Mouse (Mus musculus) A20 (cell line): ENCODE results near the gene Exph5.

ENCODE experiments used
- DNase-seq: peaks from one replicate; pipeline ENCODE4 v3.0.0-alpha.2; 2011; ENCODE audit warnings: low read depth, low spot score

Gene Exph5

DNA sequence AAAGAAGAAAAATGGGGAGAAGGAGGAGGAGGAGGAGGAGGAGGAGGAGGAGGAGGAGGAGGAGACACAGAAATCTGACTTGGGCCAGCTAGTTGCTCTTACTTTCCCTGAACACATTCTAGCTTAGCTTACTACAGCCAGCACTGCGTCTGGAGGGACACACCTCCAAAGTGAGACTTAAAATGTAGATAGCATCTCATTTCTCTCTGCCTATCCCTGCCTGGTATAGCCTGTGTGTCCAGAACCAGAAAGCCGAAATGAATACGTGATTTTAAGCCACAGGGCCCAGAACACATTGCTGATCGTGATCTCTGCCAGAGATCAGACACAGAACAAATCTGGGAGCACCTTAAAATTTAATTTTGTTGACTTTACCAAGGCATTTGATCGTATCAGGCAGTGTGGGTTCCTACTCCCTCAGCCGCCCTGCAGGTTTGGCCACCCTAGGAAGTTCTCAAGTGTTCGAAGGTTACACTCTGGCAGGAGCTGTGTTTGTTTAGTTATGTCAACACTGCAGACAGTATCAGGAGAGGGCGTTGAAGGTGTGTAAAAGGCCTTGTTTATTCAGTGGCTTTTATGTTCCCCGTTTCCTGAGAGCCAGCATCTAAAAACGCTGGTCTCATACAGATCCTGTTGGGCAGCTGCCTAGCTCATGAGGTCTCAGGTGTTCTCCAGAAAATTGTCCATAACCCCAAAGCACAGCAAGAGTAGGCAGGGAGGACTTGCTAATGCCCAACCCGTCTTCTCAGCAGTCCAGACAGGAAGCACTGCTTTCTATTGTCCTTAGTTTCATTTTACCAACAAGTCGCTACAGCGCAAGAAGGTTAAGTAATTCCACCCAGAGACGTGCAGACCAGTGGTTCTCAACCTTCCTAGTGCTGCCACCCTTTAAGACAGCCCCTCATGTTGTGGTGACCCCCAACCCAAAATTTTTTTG lies 55.0 kb downstream of the Exph5 start:
- DNase-seq: no peak

DNA sequence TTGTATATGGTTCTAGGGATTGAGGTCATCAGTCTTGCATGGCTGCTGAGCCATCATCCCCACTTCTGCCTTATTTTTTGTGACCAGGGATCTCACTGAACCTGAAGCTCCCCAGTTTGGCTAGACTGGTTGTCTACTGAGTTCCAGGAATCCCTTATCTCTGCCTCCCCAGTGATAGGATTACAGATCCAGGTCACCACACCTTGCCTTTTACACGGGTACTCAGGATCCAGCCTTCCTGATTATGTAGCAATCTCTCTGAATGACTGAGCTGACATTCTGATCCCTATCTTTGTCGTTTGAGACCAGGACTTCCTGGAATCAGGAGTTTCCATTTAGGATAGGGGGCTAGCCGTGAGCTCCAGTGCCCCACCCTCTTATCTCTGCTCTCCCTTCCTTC lies 69.9 kb downstream of the Exph5 start:
- no peak for DNase-seq

DNA sequence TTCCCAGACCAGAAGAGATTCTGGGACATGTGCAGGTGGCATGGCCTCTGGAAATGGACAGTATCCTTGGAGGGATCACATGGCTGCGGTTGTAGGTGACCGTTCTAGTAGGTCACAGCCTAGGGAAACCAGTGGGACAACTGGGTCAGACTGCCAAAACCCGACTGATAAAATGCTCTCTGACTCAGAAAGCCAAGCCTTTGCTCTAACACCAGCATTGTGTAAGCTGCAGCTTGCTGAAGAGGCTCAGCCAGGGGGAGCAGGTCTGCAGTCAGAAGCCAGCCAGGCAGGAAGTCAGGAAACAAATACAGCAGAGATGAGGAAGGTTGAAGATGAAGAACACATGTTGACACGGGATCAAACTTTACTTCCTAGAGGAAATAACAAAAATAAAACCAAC lies 74.4 kb downstream of the Exph5 start:
- DNase-seq: no peak

DNA sequence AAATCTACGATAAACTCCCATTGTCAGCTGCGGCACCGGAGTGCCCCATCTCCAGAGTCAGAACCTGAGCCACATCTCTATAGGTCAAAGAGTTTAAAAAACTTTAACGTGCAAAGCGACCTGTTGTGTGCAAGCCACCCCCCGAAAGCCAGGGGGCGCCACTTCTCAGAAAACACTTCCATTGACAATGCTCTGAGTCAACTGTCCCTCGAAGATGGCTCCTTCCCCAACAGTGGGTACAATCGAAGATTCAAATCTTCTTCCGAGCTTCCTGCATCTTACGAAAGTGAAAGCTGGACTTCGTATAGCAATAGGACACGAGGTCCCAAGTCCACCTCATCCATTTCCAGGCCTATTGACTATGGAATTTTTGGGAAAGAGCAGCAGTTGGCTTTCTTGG lies 75.3 kb downstream of the Exph5 start:
- DNase-seq: peak; percentile 29

DNA sequence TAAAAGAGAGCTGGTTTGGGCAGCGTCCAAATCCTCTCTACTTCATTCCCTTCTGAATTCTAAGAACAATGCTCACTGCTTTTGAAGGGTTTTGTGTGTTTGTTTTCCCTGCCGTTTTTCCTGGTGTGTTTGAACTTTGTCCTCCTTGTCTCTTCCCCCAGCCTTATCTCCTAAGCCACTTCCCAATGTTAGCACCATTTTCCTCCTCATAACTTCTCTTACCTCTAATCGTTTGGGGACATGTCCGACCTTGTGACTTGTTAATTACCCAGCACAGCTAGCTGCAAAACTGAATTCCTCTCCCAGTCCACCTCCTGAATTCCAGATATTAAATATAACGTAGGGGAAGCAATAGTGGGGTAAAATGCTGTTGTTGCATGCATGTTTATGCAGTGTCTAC lies 76.1 kb downstream of the Exph5 start:
- no peak for DNase-seq

DNA sequence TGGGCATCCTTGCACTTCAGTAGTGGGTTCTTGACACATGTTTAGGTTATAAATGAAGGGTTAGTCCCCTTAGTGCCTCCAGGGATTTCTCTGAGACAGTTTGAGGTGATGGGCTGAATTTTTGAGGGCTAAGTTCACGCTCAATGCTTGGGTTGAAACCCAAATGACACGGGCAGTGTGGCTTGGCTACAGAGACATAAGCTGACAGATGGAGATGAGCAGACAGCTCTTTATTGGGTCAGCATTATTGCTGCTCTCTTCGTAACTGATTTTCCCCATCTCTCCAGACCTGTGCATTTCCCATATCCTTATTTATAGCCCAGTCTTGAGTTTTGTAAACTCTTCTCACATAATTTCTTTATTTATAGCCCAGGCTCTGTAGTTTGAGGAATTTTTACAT lies 76.7 kb downstream of the Exph5 start:
- no peak for DNase-seq

DNA sequence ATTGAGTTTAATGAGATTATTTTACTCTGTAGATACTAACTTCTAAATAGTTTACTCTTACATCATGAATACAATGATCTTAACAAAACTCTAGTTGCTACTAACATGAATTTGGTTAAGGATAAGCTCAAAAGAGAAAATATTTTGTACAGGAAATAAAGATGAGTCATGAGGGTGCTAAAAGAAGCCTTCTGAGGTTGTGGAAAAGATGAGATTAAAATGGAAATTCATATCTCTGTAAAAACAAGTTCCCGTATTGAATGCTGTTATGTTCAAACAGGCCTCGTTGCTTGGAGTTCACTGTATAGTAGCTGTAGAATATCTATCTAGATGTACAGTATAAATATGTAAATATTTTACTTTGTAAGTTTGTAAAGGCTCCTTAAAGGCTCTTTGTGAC lies 79.1 kb downstream of the Exph5 start:
- no peak for DNase-seq

DNA sequence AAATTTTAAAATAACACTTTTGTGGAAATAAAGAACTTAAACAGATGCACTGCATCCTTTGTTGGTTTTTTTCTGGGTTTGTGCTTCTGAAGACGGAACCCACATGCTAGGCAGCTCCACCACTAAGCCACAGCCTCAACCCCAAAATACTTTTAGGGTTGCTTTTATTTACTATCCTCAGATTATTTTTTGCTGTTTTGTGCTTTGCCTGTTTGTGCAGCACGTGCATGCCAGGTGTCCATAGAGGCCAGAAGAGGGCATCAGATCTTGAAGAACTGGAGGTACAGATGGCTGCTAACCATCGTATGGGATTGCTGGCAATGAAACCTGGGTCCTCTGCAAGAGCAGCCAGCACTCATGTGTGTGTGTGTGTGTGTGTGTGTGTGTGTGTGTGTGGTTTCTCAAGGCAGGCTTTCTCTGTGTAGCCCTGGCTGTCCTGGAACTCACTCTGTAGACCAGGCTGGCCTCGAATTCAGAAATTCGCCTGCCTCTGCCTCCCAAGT lies 79.7 kb downstream of the Exph5 start:
- peak; percentile 10 for DNase-seq

DNA sequence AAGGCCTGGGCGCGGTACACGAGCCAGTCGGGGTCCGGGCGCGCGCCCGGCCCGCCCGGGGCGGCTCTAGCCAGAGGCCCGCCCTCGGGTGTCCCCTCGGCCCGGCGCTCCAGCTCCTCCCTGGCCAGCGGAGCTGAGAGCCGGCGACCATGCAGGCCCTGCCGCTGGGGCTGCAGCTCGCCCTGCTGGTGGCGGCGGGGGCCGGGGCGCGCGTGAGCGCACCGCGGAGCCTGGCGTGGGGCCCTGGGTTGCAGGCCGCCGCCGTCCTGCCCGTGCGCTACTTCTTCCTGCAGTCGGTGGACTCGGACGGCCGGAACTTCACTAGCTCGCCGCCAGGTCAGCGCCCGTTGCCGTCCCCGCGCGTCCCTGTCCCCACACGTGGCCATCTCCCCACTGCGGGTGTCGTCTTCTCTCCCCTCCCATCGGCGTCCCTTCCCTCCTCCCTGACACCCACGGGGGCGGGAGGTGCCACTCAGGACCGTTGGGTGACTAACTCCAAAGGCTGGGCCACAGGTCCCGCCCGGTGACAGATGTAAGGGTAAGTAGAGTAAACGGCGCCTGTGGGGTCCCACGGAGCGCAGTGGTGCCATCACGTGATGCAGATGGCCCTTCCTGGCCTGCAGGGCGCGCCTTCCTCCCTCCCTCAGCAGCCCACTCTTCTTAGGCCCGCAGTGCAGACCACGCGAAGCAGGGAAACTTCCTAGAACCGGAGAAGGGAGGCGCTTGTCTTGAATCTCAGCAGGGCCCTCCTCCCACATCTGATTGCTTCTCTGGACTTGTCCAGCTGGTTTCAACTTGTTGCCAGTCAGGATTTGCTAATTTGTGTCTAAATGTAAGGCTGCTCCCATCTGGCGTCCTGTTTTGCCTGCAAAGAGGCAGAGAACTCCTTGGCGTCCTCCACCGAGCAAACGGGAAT lies 82.7 kb downstream of the Exph5 start, which contains the start of gene Kdelc2:
TSS of gene Kdelc2 (plus strand) at position 75 of the 916 bp plus-strand sequence.
- no peak for DNase-seq

DNA sequence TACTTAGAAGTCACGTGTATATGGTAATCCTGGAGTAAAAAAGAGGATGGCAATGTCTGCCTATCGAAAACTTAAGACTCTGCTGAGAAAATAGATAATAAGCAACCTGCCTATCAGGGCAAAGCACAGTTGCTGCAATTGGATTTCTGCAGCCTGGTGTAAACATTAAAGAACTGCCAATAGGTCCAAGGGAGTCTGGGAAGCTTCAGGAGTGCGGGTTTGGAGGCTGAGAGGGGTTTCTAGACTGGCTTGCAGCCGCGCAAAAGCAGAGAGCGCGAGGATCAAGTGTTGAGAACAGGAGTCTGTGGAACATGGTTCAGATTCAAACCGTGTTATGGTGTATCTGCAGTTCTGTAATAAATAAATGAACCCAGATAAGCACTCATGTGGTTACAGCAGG lies 83.4 kb downstream of the Exph5 start:
- DNase-seq: no peak

DNA sequence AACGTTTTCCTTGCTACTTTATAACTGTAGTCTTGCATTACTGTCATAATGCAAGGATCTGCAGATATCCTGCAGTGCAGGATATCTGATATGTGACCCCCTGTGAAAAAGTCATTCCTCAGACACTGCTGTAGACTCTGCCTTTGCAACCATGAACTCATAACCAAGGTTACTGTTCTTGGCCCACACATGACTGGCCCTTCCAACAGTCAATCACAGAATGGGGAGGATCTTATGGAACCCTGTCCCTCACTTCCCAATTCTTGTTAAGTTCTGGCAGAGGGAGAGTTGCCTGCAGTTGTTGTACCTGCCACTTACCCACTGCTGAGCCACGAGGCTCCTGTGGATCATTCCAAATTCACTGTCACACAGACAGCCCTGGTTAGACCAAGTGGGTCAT lies 86.0 kb downstream of the Exph5 start:
- no peak for DNase-seq

DNA sequence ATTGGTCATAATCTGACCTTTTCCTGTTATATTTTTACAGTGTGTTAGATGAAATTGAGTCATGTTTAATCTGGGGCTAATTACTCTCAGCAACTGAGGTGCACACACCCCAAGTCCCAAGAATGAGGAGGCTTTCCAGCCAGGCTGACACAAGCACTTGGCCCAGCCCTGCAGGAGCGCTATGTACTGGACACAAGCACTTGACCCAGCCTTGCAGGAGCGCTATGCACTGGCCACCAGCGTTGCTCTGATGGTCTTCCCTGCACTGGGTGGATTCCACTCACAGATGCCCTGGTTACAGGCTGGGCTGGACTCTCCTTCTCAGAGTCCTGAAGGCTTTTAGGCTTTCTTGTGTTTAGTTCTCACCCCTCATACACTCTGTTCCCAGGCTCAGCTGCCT lies 87.6 kb downstream of the Exph5 start:
- no peak for DNase-seq

DNA sequence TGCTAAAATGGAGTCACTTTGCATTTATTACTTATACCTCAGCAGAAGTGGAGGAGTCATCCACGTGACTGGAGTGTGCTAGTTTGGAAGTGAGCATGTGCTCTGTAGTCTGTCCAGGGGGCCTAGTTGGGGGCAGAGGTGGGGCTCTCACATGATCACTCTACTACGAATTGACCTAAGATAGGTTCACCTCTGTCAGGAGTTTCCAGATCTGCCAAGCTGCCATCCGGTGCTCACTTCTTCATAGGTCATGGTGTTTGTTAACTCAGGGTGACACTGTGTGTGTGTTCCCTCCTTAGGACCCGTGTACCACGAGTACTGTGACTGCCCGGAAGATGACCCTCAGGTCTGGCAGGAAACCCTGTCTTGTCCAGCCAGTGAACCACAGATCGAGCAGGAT lies 88.7 kb downstream of the Exph5 start:
- no peak for DNase-seq

DNA sequence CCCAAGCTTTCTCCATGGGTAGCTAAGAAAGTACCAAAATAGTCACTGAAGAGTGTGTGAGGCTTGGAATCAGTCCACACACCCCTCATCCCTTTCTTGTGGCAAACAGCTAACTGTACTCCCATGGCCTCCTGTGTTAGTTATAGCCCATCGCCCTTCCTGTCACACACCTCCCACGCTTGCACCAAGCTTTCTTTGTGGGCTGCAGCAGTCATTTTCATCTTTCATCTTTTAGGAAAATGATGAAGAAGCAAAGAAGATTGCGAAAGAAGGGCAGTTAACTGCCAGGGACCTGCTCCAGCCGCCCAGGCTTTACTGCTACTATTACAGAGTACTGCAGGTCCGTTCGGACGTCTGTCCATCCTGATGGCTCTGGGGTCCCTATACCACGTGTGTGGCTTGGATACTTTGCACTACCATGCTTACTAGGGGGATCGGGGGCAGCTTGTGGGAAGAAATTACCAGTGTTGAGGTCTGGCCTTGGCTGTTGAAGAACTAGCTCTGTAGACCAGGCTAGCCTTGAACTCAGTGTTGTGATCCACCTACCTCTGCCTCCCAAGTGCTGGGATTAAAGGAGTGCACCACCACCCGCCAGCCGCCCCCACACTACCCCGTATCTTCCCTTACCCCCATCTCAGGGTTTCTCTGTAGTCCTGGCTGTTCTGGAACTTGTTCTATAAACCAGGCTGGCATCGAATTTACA lies 96.4 kb downstream of the Exph5 start:
- DNase-seq: no peak

DNA sequence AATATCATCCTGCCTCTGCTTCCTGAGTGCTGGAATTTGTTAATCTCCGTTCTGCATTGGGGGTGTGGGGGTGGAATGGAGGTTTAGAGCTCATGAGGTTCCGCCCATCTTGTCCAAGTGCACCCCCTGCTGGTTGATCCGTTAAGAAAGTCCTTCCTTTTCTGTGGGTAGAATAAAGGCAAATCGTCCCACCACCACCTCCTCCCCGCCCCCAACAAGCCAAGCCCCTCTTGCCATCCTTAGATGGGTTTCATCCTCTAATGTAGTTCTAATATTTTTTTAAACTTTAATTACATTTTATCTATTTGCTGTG lies 96.9 kb downstream of the Exph5 start:
- peak; percentile 65 for DNase-seq

DNA sequence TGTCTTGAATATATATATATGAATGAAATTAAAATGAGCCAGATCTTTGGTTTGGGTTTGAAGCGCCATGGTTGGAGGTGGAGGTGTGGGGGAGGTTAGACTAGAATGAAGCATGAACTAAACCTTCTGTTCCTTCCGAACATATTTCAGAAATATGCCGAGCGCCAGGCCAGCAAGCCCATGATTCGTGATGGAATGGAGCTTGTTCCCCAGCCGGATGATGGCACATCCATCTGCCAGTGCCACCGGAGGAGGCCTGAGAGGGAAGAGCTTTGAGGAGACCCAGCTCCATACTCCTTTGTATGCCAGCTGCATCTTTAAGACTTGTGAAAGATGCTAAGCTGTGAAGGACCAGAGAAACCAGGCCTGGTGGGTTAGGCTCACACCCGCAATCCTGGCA lies 98.1 kb downstream of the Exph5 start:
- no peak for DNase-seq

DNA sequence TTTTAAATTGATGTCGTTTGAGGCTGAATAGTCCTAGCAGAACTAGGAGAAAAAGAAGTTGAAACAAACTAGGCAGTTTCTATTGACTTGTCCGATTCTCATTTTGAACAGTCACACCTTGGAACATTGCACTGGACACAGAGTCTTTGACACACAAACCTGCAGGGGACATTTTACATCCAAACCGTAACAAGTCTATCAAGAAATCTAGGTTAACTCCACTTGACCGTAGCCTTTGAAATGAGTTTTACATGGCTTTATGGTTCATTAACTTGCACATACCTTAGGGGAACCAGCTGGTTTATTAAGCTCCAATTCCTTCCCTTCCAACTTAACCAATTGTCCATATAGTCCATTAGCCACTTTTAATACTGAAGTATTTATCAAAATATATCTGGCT lies 99.2 kb downstream of the Exph5 start:
- DNase-seq: no peak

DNA sequence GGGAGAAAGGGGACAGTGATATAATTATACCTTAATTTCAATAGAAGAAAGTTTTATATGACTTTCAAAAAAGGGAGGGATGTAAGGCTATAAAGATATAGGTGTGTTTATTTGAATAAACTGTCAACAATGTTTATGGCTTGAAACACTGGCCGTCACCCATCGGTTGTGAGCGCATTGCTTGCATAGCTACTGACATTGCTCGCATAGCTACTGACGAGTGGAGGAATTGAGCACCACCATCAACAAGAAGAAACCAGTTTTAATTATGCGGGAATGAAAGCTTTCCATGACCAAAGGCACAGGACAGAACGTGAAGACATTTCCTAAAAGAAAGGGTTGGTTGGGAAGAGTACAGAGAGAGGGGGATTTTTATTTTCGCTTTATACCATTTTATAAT lies 99.7 kb downstream of the Exph5 start:
- DNase-seq: no peak

DNA sequence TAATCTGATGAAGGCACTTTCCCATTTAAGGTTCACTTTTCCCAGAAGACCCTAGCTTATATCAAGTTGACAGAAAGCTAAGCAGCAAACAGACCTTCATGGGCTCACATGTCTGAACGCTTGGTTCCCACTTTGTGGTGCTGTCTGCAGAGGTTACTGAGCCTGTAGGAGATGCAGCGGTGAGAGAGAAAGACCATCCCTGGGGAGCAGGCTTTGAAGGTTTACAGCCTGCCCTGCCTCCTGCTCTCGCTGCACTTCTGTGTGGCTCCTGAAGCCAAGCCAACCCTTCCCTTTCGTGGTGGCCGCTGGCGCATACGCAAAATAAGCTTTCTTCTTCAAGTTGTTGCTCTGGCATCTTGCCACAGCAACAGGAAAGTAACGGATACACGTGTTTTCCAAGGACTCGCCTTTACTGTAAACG lies 100.8 kb downstream of the Exph5 start, which contains the start of gene 4930550C14Rik:
TSS of gene 4930550C14Rik (plus strand) at position 35 of the 421 bp plus-strand sequence.
- DNase-seq: no peak

DNA sequence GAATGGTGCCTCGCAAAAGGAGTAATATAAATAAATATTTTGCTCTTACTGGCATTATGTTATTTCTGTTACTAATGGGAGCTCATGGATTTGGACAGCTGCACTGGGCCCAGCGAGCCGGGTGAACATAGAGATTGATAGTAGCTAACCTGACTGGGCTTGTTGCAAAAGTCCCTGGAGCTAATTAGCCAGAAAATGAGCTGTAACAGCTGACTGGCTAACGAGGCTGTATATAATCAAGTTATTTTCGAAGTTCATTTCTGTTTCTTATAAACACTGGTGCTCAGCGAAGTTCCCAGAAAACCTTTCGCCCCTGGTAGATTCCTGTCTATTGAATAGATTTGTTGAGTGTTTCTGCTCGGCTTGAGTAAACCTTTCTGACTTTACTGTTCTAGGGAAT lies 101.5 kb downstream of the Exph5 start:
- no peak for DNase-seq

DNA sequence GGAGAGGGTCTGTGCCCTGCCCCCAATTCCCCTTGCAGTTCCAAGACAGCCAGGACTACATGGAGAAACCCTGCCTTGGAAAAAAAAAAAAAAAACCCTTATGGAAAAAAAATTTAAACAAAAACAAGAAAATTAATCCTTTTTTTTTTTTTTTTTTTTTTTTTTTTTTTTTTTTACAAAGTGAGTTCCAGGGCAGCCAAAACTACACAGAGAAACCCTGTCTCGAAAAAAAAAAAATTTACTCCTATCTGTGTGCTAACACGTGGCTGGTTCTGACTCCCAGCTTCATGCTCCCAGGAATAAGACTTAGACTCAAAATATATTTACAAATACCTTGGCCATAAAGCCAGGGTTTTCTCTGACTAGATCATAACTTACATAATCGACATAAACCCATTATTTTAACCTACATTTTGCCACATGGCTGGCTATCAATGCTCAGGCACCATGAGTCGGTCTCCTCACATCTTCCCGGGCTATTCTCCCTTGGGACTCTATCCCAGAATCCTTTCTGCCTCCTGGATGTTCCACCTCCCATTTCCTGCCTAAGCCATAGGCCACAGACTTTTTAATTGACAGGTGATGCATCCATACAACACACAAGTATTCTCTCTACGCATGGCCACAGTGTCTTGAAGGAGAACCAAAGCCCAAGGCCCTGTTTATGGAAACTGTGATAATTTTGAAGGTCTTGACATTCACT lies 102.7 kb downstream of the Exph5 start:
- DNase-seq: no peak
